Mouse (Mus musculus) forebrain, postnatal 0 days (tissue): ENCODE measurements around the gene Lrp1. TPM values are rescaled to one million over a fixed set of nuclear protein-coding genes. Genes with fewer than 3 reads are reported as not detected.

ENCODE experiments used
- ATAC-seq: fragments of 200-750 bp; cut with Nextera tagmentation; 2 replicates; pipeline ENCODE4 v1.8.0; 2017; ENCODE audit warnings: mild to moderate bottlenecking, moderate library complexity
- DNase-seq: peaks from one replicate; pipeline ENCODE4 v3.0.0-alpha.2; 2015
- H3K27ac ChIP-seq: fragments of 300-500 bp; sonication (generic); 2 replicates; pipeline ENCODE4 v1.5.1; 2014; ENCODE audit warnings: low read depth, mild to moderate bottlenecking, antibody characterized with exemption, low read length, moderate library complexity, mixed read lengths
- H3K27me3 ChIP-seq: fragments of 300-500 bp; sonication (generic); 2 replicates; pipeline ENCODE4 v1.6.1; 2014; ENCODE audit warnings: mild to moderate bottlenecking, low read length, mixed read lengths; ENCODE audit not compliant: insufficient read depth
- H3K36me3 ChIP-seq: fragments of 300-500 bp; sonication (generic); 2 replicates; pipeline ENCODE4 v1.6.1; 2014; ENCODE audit warnings: mild to moderate bottlenecking, moderate library complexity; ENCODE audit not compliant: insufficient read depth
- H3K4me1 ChIP-seq: fragments of 300-500 bp; sonication (generic); 2 replicates; pipeline ENCODE4 v1.6.1; 2014; ENCODE audit warnings: antibody characterized with exemption; ENCODE audit not compliant: insufficient read depth
- H3K4me2 ChIP-seq: fragments of 300-500 bp; sonication (generic); 2 replicates; pipeline ENCODE4 v1.6.1; 2014; ENCODE audit warnings: low read depth, mild to moderate bottlenecking, moderate library complexity
- H3K4me3 ChIP-seq: fragments of 300-500 bp; sonication (generic); 2 replicates; pipeline ENCODE4 v1.5.1; 2014; ENCODE audit warnings: low read depth, low read length, mixed read lengths
- H3K9ac ChIP-seq: fragments of 300-500 bp; sonication (generic); 2 replicates; pipeline ENCODE4 v1.6.1; 2014; ENCODE audit warnings: mild to moderate bottlenecking
- H3K9me3 ChIP-seq: fragments of 300-500 bp; sonication (generic); 2 replicates; pipeline ENCODE4 v1.6.1; 2016; ENCODE audit warnings: low read length
- CTCF ChIP-seq: sonication (generic); IDR thresholded peaks from 2 replicates; pipeline ENCODE4 v1.5.1; 2016; ENCODE audit warnings: antibody characterized with exemption, control low read depth, low read depth
- WGBS: fragments of 180-500 bp; shearing (Covaris S2); extraction: QIAGEN DNeasy Blood & Tissue Kit; methylation state at CpG from one replicate; pipeline ENCODE4 v1.1.7; 2014; 5-methylcytosine and 5-hydroxymethylcytosine counted together
- polyA plus RNA-seq: library from polyadenylated mRNA; unstranded; fragments of >200 nt; fragmentation: Nextera tagmentation; extraction: Ambion mirVana; gene quantifications from 2 replicates; pipeline ENCODE4 v1.2.1, GENCODE M21; 2015
- total RNA-seq: library from RNA; depleted of rRNA; stranded (reverse); fragments of >200 nt; gene quantifications from 2 replicates; pipeline ENCODE4 v1.2.3, GENCODE M21; 2014

Gene Lrp1
- total and polyA plus RNA-seq, 2 experiments from 2014 or later: 70.4 to 228 TPM

DNA sequence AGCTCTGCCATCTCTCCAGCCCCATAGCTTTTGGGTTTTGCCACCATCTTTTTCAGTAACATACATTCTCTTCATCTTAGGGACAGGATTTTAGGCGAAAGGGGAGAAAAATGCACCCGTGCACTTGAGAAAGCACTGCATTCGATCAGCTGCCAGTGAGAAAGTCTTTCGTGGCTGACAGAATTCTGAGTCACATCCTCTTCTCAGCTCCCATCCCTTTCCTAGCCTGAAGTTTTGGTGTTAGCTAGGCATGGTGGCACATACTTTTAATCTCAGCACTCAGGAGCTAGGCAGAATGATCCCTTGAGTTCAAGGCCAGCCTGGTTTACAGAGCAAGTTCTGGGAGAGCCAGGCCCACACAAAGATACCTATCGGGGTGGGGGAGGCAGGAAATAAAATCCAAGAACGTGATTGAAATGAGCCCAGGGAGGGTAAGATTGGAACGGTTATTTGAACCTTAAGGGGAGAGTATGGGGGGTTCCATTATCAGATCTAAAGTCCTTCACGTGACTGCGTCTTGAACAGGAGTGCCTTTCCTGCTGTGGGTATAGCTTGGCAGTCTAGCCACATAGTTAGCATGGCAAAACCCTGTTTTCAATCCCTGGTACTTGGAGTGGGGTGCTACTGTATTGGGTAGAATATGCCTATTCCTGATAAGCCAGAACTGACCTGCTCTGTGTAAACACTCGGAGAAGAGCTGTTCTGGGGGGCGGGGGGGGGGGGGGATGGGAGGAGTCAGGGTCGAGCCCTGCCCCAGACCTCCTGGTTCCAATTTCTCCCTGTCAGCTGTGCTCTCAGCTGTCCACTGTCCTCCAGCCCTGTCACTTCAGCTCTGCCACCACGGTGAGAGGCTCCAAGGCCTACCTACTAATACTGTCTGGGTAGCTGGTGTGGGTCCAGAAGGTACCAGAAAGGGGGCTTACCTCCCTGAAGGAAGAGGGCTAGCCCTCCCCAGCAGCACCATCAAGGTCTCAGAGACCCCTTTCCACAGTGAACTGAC, 119.8 kb downstream of the Lrp1 start, which contains the start of gene Stac3:
Gene Stac3, plus strand, starts transcription at position 793 of the 1,000 bp plus-strand sequence.
- Histone ChIP-seq H3K9ac (no peak within 1 kb of the TSS), H3K36me3 (peaks cover 49% of the 10 kb centered on the region), H3K9me3 (no peaks in the 10 kb centered on the region), H3K27ac (no peak within 1 kb of the TSS), H3K4me1 (no peaks in the 10 kb centered on the region), H3K27me3 (no peaks in the 10 kb centered on the region), H3K4me3 (no peak within 1 kb of the TSS), H3K4me2 (no peak within 1 kb of the TSS)
- 78% methylated on average over 13 of the region's 13 CpGs for WGBS
- no peak for TF ChIP-seq CTCF
- DNase-seq: no peak
- no peak for ATAC-seq

DNA sequence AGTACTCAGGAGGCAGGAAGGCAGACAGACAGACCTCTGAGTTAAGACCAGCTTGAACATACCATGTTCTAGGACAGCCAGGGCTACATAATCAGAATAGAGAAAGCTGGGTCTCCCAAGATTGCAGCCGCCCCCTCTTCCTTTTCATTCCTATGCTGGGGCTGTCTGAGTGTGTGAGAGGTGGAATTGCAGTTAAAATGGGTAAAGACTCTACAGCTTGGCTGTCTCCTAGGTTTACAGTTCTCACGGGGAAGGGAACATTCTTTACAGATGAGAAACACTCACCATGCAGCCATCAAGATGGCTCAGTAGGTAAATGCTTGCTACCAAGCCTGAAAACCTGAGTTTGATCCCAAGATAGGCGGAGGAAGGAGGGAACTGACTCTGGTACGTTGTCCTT, 120.9 kb downstream of the Lrp1 start:
- Histone ChIP-seq H3K27me3 (no peaks in the 10 kb centered on the region), H3K9me3 (no peaks in the 10 kb centered on the region), H3K27ac (no peak overlapping the region), H3K4me3 (no peak overlapping the region), H3K9ac (no peak overlapping the region), H3K36me3 (peaks cover 57% of the 10 kb centered on the region), H3K4me1 (no peaks in the 10 kb centered on the region), H3K4me2 (no peak overlapping the region)
- DNase-seq (no peak), ATAC-seq (no peak)
- 91% methylated on average over 4 of the region's 4 CpGs for WGBS
- no peak for TF ChIP-seq CTCF

DNA sequence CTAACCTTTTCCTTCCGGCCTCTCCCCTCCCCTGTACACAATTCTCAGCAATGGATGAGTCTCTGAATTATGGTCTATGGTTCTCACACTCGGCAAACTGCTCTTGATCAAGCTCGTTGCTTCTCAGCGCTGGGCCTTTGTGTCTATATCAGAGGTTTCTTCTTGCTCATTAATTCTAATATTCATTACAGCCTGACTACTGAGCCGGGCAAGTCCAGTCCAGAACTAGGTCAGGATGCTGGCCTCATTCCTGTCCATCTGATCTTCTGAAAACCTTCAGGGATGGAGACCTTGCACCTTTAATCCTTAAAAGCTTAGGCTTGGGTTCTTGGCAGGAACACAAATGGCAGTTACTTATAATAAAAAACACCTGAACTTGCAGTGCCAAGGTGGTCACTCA, 121.4 kb downstream of the Lrp1 start:
- ATAC-seq (no peak), DNase-seq (no peak)
- H3K27ac ChIP-seq: no peak overlapping the region

DNA sequence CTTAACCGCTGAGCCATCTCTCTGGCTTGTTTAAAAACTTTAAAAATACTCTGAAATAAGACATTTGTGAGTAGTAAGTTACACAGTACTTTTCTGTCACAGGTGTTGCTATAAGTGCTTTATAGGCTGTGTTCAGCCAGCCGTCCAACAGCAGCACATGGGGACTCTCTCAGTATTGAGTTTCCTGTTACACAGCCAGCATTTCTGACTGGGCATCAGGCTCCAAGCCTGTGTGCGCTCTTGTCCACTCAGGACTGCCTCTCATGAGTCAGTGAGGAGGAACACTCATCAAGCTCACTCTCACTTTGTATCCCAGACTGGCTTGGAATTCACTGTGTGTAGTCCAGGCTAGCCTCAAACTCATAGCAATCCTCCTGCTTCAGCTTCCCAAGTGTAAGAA, 124.8 kb downstream of the Lrp1 start:
- H3K27me3 ChIP-seq: no peaks in the 10 kb centered on the region
- H3K9ac ChIP-seq: no peak overlapping the region
- peaks cover 86% of the 10 kb centered on the region for H3K36me3 ChIP-seq
- 97% methylated on average over 3 of the region's 3 CpGs for WGBS
- H3K27ac ChIP-seq: no peak overlapping the region
- no peak overlapping the region for H3K4me2 ChIP-seq
- DNase-seq (no peak), ATAC-seq (no peak)
- H3K4me1 ChIP-seq: no peaks in the 10 kb centered on the region
- no peaks in the 10 kb centered on the region for H3K9me3 ChIP-seq
- no peak for TF ChIP-seq CTCF
- no peak overlapping the region for H3K4me3 ChIP-seq

More for the DNA sequence above, 121.4 kb downstream of the Lrp1 start:
- whole genome bisulfite sequencing: 68% methylated on average over 5 of the region's 5 CpGs
- no peaks in the 10 kb centered on the region for H3K4me1 ChIP-seq
- TF ChIP-seq CTCF: no peak
- H3K9ac ChIP-seq: no peak overlapping the region
- no peak overlapping the region for H3K4me3 ChIP-seq
- H3K27me3 ChIP-seq: no peaks in the 10 kb centered on the region
- H3K4me2 ChIP-seq: no peak overlapping the region
- no peaks in the 10 kb centered on the region for H3K9me3 ChIP-seq
- H3K36me3 ChIP-seq: peaks cover 63% of the 10 kb centered on the region

DNA sequence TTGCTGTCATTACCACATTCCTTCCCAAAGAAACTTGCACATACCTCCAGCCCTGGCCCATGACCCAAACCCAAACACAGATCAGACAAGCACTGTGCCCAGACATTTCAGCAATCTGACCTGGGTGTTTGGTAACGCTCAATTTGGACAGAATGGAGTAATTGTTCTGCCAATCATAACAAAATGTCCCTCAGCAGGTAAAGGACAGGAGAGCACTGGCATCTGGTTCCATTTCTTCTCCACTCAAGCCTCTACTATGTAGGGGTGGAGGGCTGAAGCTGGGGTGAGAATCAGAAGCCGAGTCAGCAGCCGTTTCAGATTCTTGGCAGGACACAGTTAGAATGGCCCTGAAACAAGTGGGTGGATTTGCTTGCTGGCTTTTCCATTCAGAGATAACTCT, 128.8 kb downstream of the Lrp1 start:
- Histone ChIP-seq H3K4me2 (no peak overlapping the region), H3K36me3 (peaks cover 75% of the 10 kb centered on the region), H3K27ac (no peak overlapping the region), H3K4me3 (no peak overlapping the region), H3K9ac (no peak overlapping the region), H3K27me3 (no peaks in the 10 kb centered on the region), H3K4me1 (no peaks in the 10 kb centered on the region), H3K9me3 (no peaks in the 10 kb centered on the region)
- ATAC-seq: no peak
- TF ChIP-seq CTCF: no peak
- DNase-seq: no peak
- WGBS: 86% methylated on average over 3 of the region's 3 CpGs

DNA sequence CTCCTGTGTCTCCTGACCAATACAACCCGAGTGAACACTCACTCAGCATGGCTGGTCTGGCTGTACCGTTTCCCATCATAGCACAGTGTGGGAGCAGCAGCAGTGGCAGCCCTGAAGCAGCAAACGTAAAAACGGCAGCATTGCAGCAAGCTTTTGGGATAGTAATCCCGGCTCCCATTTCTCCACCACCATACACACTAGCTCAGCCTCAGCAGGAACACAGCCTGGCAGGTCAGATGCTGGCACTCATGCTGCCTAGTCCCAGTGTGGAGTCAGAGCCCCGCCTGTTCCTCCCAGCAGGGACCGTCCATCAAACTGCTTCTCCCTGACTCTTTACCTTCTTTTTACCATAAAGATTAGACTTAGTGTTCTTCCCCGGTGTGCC, 129.8 kb downstream of the Lrp1 start:
- Histone ChIP-seq H3K9me3 (no peaks in the 10 kb centered on the region), H3K4me3 (no peak overlapping the region), H3K27ac (no peak overlapping the region), H3K4me2 (no peak overlapping the region), H3K27me3 (no peaks in the 10 kb centered on the region), H3K4me1 (no peaks in the 10 kb centered on the region), H3K9ac (no peak overlapping the region), H3K36me3 (peaks cover 72% of the 10 kb centered on the region)
- ATAC-seq: no peak
- 67% methylated on average over 8 of the region's 8 CpGs for WGBS
- no peak for TF ChIP-seq CTCF
- DNase-seq: no peak
